Mouse (Mus musculus) CD8-positive naive resting alpha-beta T cell, adult 2 months (primary cell): ENCODE measurements around the gene Egfem1.

Source experiments
- DNase-seq, 2 experiments: peaks; one replicate each; pipeline ENCODE4 v3.0.0; 2022; ENCODE audit warnings: low read depth in 2 of 2, low spot score in 2 of 2

The Egfem1 gene

GRCm38 (mm10) chr3:29134509-29134908, 52.7 kb downstream of the Egfem1 start:
- no peak for DNase-seq

GRCm38 (mm10) chr3:29135176-29136064, 53.6 kb downstream of the Egfem1 start:
- no peak for DNase-seq

- DNase-seq, result no peak
These were observed 54.5 kb downstream of the Egfem1 start for GRCm38 (mm10) chr3:29136065-29136955.

- no peak for DNase-seq
These were observed 86.6 kb downstream of the Egfem1 start for GRCm38 (mm10) chr3:29168401-29168800.

- DNase-seq, result no peak
These were observed 87.2 kb downstream of the Egfem1 start for GRCm38 (mm10) chr3:29169003-29169402.

GRCm38 (mm10) chr3:29176991-29177390, 95.2 kb downstream of the Egfem1 start:
- DNase-seq, result no peak

GRCm38 (mm10) chr3:29182988-29183387, 101.2 kb downstream of the Egfem1 start:
- no peak for DNase-seq

- no peak for DNase-seq
These were observed 101.9 kb downstream of the Egfem1 start for GRCm38 (mm10) chr3:29183615-29184198.

- no peak for DNase-seq
These were observed 102.8 kb downstream of the Egfem1 start for GRCm38 (mm10) chr3:29184486-29185241.

GRCm38 (mm10) chr3:29190263-29190662, 108.4 kb downstream of the Egfem1 start:
- DNase-seq, result no peak

- no peak for DNase-seq
These were observed 116.1 kb downstream of the Egfem1 start for GRCm38 (mm10) chr3:29197727-29198512.

- no peak for DNase-seq
These were observed 118.8 kb downstream of the Egfem1 start for GRCm38 (mm10) chr3:29200601-29201000.

- no peak for DNase-seq
These were observed 120.7 kb downstream of the Egfem1 start for GRCm38 (mm10) chr3:29202536-29202935.

GRCm38 (mm10) chr3:29222414-29222813, 140.6 kb downstream of the Egfem1 start:
- DNase-seq, result no peak

GRCm38 (mm10) chr3:29229712-29230111, 147.9 kb downstream of the Egfem1 start:
- DNase-seq, result no peak

- DNase-seq, result no peak
These were observed 153.7 kb downstream of the Egfem1 start for GRCm38 (mm10) chr3:29235477-29235876.

- DNase-seq, result no peak
These were observed 154.7 kb downstream of the Egfem1 start for GRCm38 (mm10) chr3:29236517-29236916.

GRCm38 (mm10) chr3:29243600-29243999, 161.8 kb downstream of the Egfem1 start:
- no peak for DNase-seq

- DNase-seq, result no peak
These were observed 209.8 kb downstream of the Egfem1 start for GRCm38 (mm10) chr3:29291633-29292032.

GRCm38 (mm10) chr3:29292251-29292650, 210.4 kb downstream of the Egfem1 start:
- DNase-seq, result no peak
